Mouse (Mus musculus) spleen, postnatal 36 days (tissue): ENCODE data around the gene Gm45837.
A peak's percentile ranks its signal among the peaks of the same experiment; 100 is the strongest.

Experiments
- DNase-seq, 2 experiments: peaks; one replicate each; pipeline ENCODE4 v3.0.0; 2022; ENCODE audit warnings: low spot score in 2 of 2, mixed read lengths in 1 of 2

The Gm45837 gene

GRCm38 (mm10) chr7:101410267-101410936, at the start of gene Gm45837:
Gene Gm45837, plus strand, starts transcription at chr7:101410886.
- no peak for DNase-seq

- DNase-seq, result peak; percentile 64 to 67
Observed at GRCm38 (mm10) chr7:101361021-101361420, 49.7 kb upstream of the Gm45837 start.

- DNase-seq, result peak; percentile 60 to 66
Observed at GRCm38 (mm10) chr7:101361767-101362166, 48.9 kb upstream of the Gm45837 start.

- DNase-seq, result peak; percentile 67 to 73
Observed at GRCm38 (mm10) chr7:101362791-101363191, 47.9 kb upstream of the Gm45837 start.

- no peak for DNase-seq
Observed at GRCm38 (mm10) chr7:101363914-101364313, 46.8 kb upstream of the Gm45837 start.

GRCm38 (mm10) chr7:101367901-101368852, 42.5 kb upstream of the Gm45837 start:
- no peak for DNase-seq

- DNase-seq, result peak in 1 of 2 experiments; percentile 61
Observed at GRCm38 (mm10) chr7:101369666-101370065, 41.0 kb upstream of the Gm45837 start.

GRCm38 (mm10) chr7:101373082-101373481, 37.6 kb upstream of the Gm45837 start:
- no peak for DNase-seq

GRCm38 (mm10) chr7:101374155-101374554, 36.5 kb upstream of the Gm45837 start:
- no peak for DNase-seq

- DNase-seq, result no peak
Observed at GRCm38 (mm10) chr7:101376701-101377340, 33.9 kb upstream of the Gm45837 start.

GRCm38 (mm10) chr7:101377741-101378262, 32.9 kb upstream of the Gm45837 start:
- DNase-seq, result peak; percentile 92 to 93

- DNase-seq, result no peak
Observed at GRCm38 (mm10) chr7:101378285-101378684, 32.4 kb upstream of the Gm45837 start.

GRCm38 (mm10) chr7:101378796-101379465, 31.8 kb upstream of the Gm45837 start:
- no peak for DNase-seq

- DNase-seq, result no peak
Observed at GRCm38 (mm10) chr7:101379732-101380131, 31.0 kb upstream of the Gm45837 start.

- no peak for DNase-seq
Observed at GRCm38 (mm10) chr7:101381512-101381911, 29.2 kb upstream of the Gm45837 start.

- DNase-seq, result peak; percentile 69 to 79
Observed at GRCm38 (mm10) chr7:101382378-101382777, 28.3 kb upstream of the Gm45837 start.

GRCm38 (mm10) chr7:101383756-101384155, 26.9 kb upstream of the Gm45837 start:
- DNase-seq, result no peak

- DNase-seq, result no peak
Observed at GRCm38 (mm10) chr7:101384931-101385330, 25.8 kb upstream of the Gm45837 start.

GRCm38 (mm10) chr7:101385331-101385733, 25.4 kb upstream of the Gm45837 start:
- no peak for DNase-seq

GRCm38 (mm10) chr7:101385866-101386452, 24.7 kb upstream of the Gm45837 start:
- no peak for DNase-seq

- DNase-seq, result no peak
Observed at GRCm38 (mm10) chr7:101389256-101389655, 21.4 kb upstream of the Gm45837 start.
